Mouse (Mus musculus) cerebellum, postnatal 14 days (tissue): ENCODE data around the gene Fzd2.
A peak's percentile ranks its signal among the peaks of the same experiment; 100 is the strongest.

Source experiments
- DNase-seq, 2 experiments: peaks; one replicate each; pipeline ENCODE4 v3.0.0; 2021; ENCODE audit warnings: mixed read lengths in 2 of 2

Fzd2 gene

DNA sequence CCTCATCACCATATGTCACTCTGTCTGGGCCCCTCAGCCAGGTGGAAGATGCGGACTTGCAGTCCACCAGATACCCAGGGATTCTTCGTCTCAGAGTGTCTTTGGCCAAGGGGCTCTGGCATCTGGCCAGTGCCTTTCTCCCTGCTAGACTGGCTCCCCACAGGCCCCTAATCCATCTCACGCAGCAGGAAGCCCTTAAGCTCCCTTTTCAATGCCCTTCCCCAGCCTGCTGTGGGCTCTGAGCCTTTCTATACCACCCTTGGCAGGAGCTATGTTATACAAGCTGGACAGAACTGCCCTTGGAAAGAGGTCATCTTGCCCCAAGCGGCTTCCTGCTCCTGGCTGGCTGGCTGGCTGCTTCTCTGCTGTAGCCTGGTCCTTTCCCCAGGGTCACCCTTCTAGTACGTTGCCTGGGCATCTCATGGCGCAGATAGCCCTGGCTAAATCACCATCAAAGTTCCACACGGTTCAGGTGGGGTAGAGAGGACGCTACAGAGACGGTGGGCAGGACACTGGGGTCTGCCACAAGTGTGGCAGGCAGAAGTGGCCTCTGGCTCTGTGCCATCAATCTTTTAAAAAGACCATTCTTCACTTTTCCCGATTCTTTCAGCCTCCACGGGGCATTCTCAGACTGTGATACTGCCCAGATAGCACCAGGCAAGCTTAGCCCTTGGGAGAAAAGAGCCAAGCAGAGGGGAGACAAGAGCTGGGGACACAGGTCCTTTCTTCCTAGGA lies 22.7 kb upstream of the Fzd2 start:
- peak; percentile 59 to 75 for DNase-seq

GRCm38 (mm10) chr11:102582016-102582610 lies 22.1 kb upstream of the Fzd2 start:
- peak; percentile 22 to 29 for DNase-seq

- DNase-seq, result no peak
Observed at GRCm38 (mm10) chr11:102582736-102583135, 21.5 kb upstream of the Fzd2 start.

- DNase-seq, result no peak
Observed at GRCm38 (mm10) chr11:102586445-102587130, 17.6 kb upstream of the Fzd2 start.

GRCm38 (mm10) chr11:102587554-102587953 lies 16.6 kb upstream of the Fzd2 start:
- no peak for DNase-seq

DNA sequence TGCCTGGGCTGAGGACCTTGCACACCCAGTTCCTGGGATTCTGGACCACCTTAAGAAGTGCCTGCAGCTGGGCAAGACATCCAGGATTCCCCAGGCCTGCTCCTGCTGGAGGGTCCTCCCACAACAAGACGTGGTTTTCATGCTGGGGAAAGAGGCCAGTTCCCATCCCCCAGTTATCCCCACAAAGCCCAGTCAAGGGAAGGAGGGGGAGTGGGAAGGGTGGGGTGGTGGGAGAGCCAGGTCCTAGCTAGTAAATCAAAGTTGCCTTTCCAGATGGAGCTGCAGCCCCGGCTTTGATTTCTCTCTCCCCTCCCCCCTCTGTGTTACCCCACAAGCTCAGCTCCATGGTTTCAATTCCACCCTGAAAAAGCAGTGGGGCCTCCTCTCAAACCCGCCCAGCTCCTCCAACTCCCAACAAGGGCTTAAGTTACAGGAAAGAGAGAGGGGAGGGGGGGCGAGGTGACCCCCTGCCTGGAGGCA lies 8.8 kb upstream of the Fzd2 start:
- DNase-seq, result no peak

DNA sequence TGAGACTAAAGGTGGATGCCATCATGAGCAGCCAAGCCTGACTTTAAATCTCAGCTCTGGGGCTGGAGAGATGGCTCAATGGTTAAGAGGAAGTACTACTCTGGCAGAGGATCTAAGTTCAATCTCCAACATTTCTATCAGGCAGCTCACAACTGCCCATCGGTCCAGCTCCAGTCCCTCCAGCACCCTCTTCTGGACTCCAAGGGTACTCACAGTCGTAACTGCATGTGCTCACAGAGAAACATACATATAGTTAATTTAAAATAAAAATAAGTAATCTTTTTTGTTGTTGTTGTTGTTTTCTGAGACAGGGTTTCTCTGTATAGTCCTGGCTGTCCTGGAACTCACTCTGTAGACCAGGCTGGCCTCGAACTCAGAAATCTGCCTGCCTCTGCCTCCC lies 4.3 kb upstream of the Fzd2 start:
- no peak for DNase-seq

DNA sequence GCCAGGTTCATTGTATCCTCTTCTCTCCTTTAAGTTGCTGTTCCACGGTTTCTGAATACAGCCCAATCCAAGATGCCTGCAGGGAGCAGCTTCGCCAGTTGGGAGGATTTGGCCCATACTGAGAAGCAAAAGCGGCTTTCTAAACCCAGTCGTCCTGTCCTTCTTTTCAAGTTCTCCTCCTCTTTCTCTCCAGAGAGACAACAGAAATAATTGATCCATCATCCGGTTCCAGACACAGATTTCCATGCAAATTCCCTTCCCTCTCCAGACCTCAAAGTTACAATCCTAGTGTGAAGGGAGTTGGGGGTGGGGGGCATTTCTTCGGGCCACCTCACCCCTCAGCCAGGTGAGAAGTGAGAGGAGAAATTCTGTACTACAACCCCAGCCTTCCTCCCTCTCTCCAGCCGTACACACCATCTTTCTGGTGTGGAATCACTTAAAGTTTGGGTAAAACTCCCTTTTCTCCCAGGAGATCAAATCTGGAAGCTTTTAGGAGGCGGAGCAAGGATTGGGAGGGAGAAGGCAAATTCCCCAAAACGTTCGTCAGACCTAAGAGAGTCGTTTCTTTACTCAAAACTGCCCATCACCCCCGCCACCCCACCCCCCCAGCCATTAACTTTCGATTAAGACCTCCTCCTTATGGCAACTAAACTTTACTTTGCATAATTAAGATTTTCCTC lies 1.2 kb upstream of the Fzd2 start:
- no peak for DNase-seq

DNA sequence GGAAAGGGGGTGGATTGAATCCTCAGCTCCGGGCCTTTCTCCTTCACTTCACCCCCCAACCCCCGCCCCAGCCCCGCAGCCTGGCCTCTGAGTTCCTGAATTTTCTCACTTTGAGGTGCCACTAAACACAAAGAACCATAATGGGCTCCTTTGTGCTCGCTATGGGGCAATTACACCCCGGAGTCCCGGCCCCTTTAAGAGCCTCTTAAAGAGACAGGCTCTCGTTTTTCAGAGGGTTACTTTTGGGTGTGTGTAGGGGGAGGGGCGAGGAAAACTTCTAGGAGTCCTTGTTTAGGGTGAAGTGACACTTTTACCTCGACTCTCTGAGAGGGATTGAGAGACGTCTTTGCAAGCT lies 723 bp upstream of the Fzd2 start:
- DNase-seq, result peak; percentile 55 to 57

DNA sequence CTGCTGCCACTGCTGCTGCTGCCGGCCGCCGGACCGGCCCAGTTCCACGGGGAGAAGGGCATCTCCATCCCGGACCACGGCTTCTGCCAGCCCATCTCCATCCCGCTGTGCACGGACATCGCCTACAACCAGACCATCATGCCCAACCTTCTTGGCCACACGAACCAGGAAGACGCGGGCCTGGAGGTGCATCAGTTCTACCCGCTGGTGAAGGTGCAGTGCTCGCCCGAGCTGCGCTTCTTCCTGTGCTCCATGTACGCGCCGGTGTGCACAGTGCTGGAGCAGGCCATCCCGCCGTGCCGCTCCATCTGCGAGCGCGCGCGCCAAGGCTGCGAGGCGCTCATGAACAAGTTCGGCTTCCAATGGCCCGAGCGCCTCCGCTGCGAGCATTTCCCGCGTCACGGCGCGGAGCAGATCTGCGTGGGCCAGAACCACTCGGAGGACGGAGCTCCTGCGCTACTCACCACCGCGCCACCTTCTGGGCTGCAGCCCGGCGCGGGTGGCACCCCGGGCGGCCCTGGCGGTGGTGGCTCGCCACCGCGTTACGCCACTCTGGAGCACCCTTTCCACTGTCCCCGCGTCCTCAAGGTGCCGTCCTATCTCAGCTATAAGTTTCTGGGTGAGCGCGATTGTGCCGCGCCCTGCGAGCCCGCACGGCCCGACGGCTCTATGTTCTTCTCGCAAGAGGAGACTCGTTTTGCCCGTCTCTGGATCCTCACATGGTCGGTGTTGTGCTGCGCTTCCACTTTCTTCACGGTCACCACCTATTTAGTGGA lies 769 bp downstream of the Fzd2 start:
- DNase-seq, result peak; percentile 73 to 78

DNA sequence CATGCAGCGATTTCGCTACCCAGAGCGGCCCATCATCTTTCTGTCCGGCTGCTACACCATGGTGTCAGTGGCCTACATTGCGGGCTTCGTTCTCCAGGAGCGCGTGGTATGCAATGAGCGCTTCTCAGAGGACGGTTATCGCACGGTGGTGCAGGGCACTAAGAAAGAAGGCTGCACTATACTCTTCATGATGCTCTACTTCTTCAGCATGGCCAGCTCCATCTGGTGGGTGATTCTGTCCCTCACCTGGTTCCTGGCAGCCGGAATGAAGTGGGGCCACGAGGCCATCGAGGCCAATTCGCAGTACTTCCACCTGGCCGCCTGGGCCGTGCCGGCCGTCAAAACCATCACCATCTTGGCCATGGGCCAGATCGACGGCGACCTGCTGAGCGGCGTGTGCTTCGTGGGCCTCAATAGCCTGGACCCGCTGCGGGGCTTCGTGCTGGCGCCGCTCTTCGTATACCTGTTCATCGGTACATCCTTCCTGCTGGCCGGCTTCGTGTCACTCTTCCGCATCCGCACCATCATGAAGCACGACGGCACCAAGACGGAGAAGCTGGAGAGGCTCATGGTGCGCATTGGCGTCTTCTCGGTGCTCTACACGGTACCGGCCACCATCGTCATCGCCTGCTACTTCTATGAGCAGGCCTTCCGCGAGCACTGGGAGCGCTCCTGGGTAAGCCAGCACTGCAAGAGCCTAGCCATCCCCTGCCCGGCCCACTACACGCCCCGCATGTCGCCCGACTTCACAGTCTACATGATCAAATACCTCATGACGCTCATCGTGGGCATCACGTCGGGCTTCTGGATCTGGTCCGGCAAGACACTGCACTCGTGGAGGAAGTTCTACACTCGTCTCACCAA lies 1.6 kb downstream of the Fzd2 start:
- peak; percentile 87 to 91 for DNase-seq

DNA sequence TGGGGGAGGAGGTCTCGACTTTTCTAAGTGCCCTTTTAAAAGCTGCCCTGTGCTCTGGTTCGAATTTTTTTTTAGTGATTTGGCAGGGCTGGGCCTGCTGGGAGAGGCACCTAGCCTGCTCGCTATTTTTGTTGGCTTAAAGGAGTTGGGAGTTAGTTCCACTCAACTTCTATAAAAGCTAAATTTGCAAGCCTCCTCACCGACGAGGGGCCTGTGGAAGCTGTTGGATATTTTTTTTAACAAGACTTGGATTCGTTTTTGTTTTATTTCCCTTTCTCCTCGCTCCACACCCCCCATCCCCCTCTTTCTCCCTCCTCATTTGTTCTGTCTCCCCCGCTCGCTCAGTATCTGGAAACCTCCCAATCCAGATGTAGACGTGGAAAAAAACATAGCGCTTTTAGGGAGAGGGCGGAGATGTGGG lies 2.6 kb downstream of the Fzd2 start:
- DNase-seq, result peak; percentile 31 to 37

GRCm38 (mm10) chr11:102607201-102607600 lies 3.0 kb downstream of the Fzd2 start:
- peak in 1 of 2 experiments; percentile 25 for DNase-seq

GRCm38 (mm10) chr11:102607686-102608548 lies 3.7 kb downstream of the Fzd2 start:
- no peak for DNase-seq

DNA sequence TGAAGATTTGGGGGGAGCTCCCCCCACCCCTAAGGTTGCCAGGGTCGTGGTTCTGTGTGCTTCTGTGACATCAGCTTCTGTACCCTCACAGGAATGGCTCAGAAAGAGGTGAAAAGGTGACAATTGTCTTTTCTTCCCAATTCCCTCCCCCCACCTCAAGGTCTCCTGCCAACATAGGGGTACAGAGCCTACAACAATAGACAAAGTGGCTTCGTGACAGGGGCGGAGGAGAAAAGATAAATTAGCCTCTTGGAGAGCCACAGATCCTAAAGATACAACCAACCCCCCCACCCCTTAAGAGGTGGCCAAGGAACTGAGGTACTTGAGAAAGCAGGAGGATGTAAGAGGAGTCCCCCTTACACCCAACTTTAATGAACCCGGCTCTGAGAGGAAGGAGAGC lies 4.5 kb downstream of the Fzd2 start:
- DNase-seq, result no peak

GRCm38 (mm10) chr11:102609483-102609882 lies 5.3 kb downstream of the Fzd2 start:
- no peak for DNase-seq

- DNase-seq, result no peak
Observed at GRCm38 (mm10) chr11:102610260-102610659, 6.1 kb downstream of the Fzd2 start.

- no peak for DNase-seq
Observed at GRCm38 (mm10) chr11:102610675-102611316, 6.6 kb downstream of the Fzd2 start.

- no peak for DNase-seq
Observed at GRCm38 (mm10) chr11:102611317-102611705, 7.1 kb downstream of the Fzd2 start.

- no peak for DNase-seq
Observed at GRCm38 (mm10) chr11:102619449-102619848, 15.3 kb downstream of the Fzd2 start.
